Mouse (Mus musculus): ENCODE measurements at regions not wholly inside any gene's neighbourhood (a gene's known extent, or its start where the extent isn't known, plus 50 kb on each side); places are given as distances from the start of the nearest gene placed in this dataset.

- TF ChIP-seq CTCF (IDR thresholded peaks at IDR 0.05; ENCODE audit: low read depth) (no peak), EP300 (IDR thresholded peaks at IDR 0.05; ENCODE audit: low read depth) (no peak)
Observed at GRCm38 (mm10) chr15:25542382-25542781, 79.9 kb upstream of the Myo10 start.
